Mouse (Mus musculus): ENCODE data around the gene Tipin. TPM values are rescaled to one million over a fixed set of nuclear protein-coding genes. Genes with fewer than 3 reads are reported as not detected.

The Tipin gene
- polyA plus RNA-seq (2016; fragmentation: Nextera tagmentation; extraction: Ambion mirVana): 330 and 333 TPM in 2 replicates

DNA sequence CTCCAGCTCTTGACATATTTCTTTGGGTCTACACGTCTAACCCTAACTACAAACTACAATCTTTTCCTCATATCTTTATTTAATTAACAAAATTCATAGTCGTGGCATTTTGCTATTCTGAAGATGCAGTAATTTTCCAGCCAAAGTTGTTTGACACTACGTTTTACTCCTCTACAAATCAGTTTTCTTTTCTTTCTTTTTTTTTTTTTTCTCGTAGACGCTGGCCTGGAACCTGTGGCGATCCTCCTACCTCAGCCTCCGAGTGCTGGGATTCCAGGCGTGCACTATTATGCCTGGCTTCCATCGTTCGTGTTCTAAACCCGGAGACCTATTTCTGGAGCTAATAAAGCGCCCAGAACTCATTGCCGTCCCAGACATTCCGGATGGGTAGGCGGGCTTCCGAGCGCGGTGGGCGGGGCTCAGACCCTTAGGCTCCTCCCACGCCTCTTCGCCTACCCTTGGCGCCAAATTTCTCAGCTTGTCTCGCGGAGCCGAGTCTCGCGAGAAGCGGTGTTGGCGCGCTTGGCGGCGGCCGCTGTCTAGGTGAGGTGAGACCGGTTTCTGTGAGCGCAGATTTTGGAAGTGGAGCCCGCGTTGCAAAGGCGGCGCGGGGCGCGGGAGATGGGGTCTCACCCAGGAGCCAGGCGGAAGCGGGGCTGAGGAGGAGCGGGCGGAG, at the start of gene Tipin:
Gene Tipin, plus strand, starts transcription at position 477 of the 676 bp plus-strand sequence.
- peak within 1 kb of the TSS; percentile 100 for H3K27ac ChIP-seq
- 2% methylated on average over 46 of the region's 46 CpGs for WGBS

GRCm38 (mm10) chr9:64231674-64232073, 49.7 kb upstream of the Tipin start:
- peaks cover 41% of the 10 kb centered on the region for H3K4me1 ChIP-seq
- no peaks in the 10 kb centered on the region for H3K27me3 ChIP-seq (ENCODE audit: poor library complexity, severe bottlenecking)
- H3K27ac ChIP-seq: peak overlapping the region; percentile 2; the same call in 1 of the 2 replicates
- no peaks in the 10 kb centered on the region for H3K9me3 ChIP-seq
- 86% methylated on average over 3 of the region's 3 CpGs for WGBS
- H3K36me3 ChIP-seq (replicated peaks): peaks cover 27% of the 10 kb centered on the region
- no peak overlapping the region for H3K4me3 ChIP-seq
- no peak for DNase-seq (ENCODE audit: extremely low spot score, low spot score)

More for the DNA sequence above, at the start of gene Tipin:
- peaks cover 30% of the 10 kb centered on the region for H3K36me3 ChIP-seq (replicated peaks)
- H3K4me3 ChIP-seq: peak within 1 kb of the TSS; percentile 93
- H3K4me1 ChIP-seq: peaks cover 13% of the 10 kb centered on the region
- DNase-seq (ENCODE audit: extremely low spot score, low spot score): peak; percentile 96
- no peaks in the 10 kb centered on the region for H3K27me3 ChIP-seq (ENCODE audit: poor library complexity, severe bottlenecking)
- no peaks in the 10 kb centered on the region for H3K9me3 ChIP-seq

DNA sequence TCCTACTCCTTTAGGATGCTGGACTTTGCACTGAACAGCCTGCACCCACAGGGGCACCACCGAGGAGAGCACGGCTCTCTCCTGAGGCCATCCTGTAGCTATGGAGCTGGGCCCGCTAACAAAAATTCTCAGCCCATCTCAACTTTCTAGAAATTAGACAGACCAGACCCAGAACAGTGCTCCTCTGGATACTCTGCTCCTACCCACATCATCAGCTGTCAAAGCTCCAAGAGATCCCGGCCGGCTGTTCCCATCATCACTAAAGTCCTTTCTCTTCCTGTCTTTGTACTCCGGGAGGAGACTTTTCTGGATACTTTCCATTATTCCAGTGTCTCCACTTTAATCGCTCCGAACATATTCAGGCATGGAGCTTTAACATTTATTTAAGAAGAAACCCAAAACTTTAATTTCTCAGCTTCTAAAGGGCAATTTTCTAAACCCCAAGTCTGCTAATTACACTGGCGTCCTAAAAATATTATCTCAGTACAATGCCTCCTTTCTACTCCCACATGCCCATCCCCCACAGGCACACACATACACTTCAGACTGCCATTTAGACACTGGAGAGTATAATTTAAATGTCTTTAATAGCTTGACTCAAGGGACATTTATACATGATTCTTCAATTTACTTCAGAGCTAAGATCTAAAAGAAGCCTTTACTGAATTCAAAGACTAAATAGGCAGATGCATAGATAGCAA, 49.0 kb upstream of the Tipin start:
- Histone ChIP-seq H3K4me3 (no peak overlapping the region), H3K4me1 (peaks cover 41% of the 10 kb centered on the region), H3K27me3 (ENCODE audit: poor library complexity, severe bottlenecking) (no peaks in the 10 kb centered on the region), H3K36me3 (replicated peaks) (peaks cover 23% of the 10 kb centered on the region), H3K9me3 (no peaks in the 10 kb centered on the region), H3K27ac (0 out of 2 replicates have a peak overlapping the region, but pooled peaks have one; percentile 2)
- WGBS: 73% methylated on average over 9 of the region's 9 CpGs
- no peak for DNase-seq (ENCODE audit: extremely low spot score, low spot score)

GRCm38 (mm10) chr9:64233656-64234055, 47.7 kb upstream of the Tipin start:
- H3K9me3 ChIP-seq: no peaks in the 10 kb centered on the region
- no peaks in the 10 kb centered on the region for H3K27me3 ChIP-seq (ENCODE audit: poor library complexity, severe bottlenecking)
- H3K4me1 ChIP-seq: peaks cover 41% of the 10 kb centered on the region
- no peak for DNase-seq (ENCODE audit: extremely low spot score, low spot score)
- H3K4me3 ChIP-seq: no peak overlapping the region
- 71% methylated on average over 5 of the region's 5 CpGs for WGBS
- H3K27ac ChIP-seq: peak overlapping the region; percentile 30; the same call in 1 of the 2 replicates
- peaks cover 25% of the 10 kb centered on the region for H3K36me3 ChIP-seq (replicated peaks)

DNA sequence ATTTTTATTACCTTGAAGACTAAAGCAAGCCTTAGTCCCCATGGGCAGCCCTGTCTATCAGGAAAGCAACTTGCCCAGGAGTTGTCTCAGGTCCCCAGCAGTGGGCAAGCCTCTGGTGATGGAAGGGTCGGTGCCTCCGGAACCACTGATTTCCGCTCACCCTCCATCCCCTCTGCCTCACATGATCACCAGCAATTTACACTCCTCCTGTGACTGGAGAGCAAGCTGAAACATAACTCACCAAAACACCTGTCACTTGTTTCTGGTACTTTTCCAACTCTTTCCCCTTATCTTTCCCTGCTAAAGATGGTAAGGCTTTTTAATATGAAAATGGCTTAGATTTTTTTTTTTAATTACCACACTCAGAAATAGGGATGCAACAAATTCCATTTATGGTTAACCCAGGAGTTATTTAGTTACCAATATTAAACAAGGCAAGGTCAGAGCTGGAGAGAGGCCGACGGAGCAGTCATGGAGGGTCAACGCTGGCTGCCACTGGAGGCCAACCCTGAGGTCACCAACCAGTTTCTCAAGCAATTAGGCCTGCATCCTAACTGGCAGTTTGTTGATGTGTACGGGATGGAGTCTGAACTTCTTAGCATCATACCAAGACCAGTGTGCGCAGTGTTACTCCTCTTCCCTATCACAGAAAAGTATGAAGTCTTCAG, 46.5 kb upstream of the Tipin start, which contains the start of gene Uchl4:
Gene Uchl4, plus strand, starts transcription at position 434 of the 668 bp plus-strand sequence.
- H3K4me3 ChIP-seq: no peak within 1 kb of the TSS
- H3K9me3 ChIP-seq: no peaks in the 10 kb centered on the region
- no peak for DNase-seq (ENCODE audit: extremely low spot score, low spot score)
- H3K27ac ChIP-seq: peak within 1 kb of the TSS; percentile 30; the same call in 1 of the 2 replicates
- H3K27me3 ChIP-seq (ENCODE audit: poor library complexity, severe bottlenecking): no peaks in the 10 kb centered on the region
- H3K4me1 ChIP-seq: peaks cover 39% of the 10 kb centered on the region
- peaks cover 30% of the 10 kb centered on the region for H3K36me3 ChIP-seq (replicated peaks)
- 94% methylated on average over 8 of the region's 8 CpGs for WGBS

DNA sequence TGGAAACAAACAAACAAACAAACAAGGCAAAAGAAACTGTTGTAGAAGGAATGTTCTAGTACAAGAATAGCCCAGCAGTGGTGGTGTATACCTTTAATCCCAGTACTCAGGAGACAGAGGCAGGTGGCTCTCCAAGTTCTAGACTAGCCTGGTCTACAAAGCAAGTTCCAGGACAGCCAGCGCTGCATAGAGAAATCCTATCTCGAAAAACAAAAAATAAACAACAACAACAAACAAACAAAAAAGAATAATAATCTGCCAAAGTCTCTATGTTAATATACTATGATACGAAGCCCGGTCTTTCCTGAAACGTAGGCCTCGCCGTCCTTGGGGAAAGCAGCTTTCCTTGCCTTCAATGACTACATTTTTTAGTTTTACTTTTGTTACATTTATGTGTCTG, 45.3 kb upstream of the Tipin start:
- Histone ChIP-seq H3K4me1 (peaks cover 40% of the 10 kb centered on the region), H3K36me3 (replicated peaks) (peaks cover 33% of the 10 kb centered on the region)

GRCm38 (mm10) chr9:64240116-64240515, 41.3 kb upstream of the Tipin start:
- peaks cover 28% of the 10 kb centered on the region for H3K4me1 ChIP-seq
- no peaks in the 10 kb centered on the region for H3K9me3 ChIP-seq
- H3K36me3 ChIP-seq (replicated peaks): peaks cover 26% of the 10 kb centered on the region
- peak overlapping the region; percentile 56; the same call in 1 of the 2 replicates for H3K27ac ChIP-seq
- peak overlapping the region; percentile 18; the same call in 1 of the 2 replicates for H3K4me3 ChIP-seq
- WGBS: 57% methylated on average over 2 of the region's 2 CpGs
- no peak for DNase-seq (ENCODE audit: extremely low spot score, low spot score)
- no peaks in the 10 kb centered on the region for H3K27me3 ChIP-seq (ENCODE audit: poor library complexity, severe bottlenecking)

More for the DNA sequence above, 45.3 kb upstream of the Tipin start:
- H3K27ac ChIP-seq: no peak overlapping the region
- 96% methylated on average over 7 of the region's 7 CpGs for WGBS
- H3K9me3 ChIP-seq: no peaks in the 10 kb centered on the region
- no peak for DNase-seq (ENCODE audit: extremely low spot score, low spot score)
- H3K27me3 ChIP-seq (ENCODE audit: poor library complexity, severe bottlenecking): no peaks in the 10 kb centered on the region
- H3K4me3 ChIP-seq: no peak overlapping the region

GRCm38 (mm10) chr9:64240681-64241080, 40.7 kb upstream of the Tipin start:
- peaks cover 23% of the 10 kb centered on the region for H3K36me3 ChIP-seq (replicated peaks)
- no peaks in the 10 kb centered on the region for H3K27me3 ChIP-seq (ENCODE audit: poor library complexity, severe bottlenecking)
- peak overlapping the region; percentile 56 for H3K27ac ChIP-seq
- H3K9me3 ChIP-seq: no peaks in the 10 kb centered on the region
- peak overlapping the region; percentile 18; the same call in 1 of the 2 replicates for H3K4me3 ChIP-seq
- 59% methylated on average over 8 of the region's 8 CpGs for WGBS
- peaks cover 28% of the 10 kb centered on the region for H3K4me1 ChIP-seq
- no peak for DNase-seq (ENCODE audit: extremely low spot score, low spot score)

DNA sequence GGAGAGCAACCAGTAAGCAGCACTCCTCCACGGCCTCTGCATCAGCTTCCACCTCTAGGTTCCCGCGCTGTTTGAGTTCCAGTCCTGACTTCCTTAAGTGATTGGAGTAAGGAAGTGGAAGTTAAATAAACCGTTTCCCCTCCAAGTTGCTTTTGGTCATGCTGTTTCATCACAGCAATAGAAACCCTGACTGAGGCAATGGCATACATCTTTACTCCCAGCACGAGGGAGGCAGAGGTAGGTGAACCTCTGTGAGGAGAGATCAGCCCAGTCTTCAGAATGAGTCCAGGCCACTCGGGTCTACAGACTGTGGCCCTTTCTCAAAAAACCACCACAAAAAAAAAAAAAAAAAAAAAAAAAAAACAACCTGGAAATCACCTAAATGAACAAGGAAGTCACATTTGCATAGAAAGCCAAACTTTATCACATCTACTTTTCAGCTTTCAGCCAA, 39.0 kb upstream of the Tipin start:
- Histone ChIP-seq H3K27me3 (ENCODE audit: poor library complexity, severe bottlenecking) (no peaks in the 10 kb centered on the region), H3K4me3 (no peak overlapping the region), H3K27ac (0 out of 2 replicates have a peak overlapping the region, but pooled peaks have one; percentile 35), H3K9me3 (no peaks in the 10 kb centered on the region), H3K36me3 (replicated peaks) (peaks cover 28% of the 10 kb centered on the region), H3K4me1 (peaks cover 28% of the 10 kb centered on the region)
- DNase-seq (ENCODE audit: extremely low spot score, low spot score): no peak
- 76% methylated on average over 6 of the region's 6 CpGs for WGBS

DNA sequence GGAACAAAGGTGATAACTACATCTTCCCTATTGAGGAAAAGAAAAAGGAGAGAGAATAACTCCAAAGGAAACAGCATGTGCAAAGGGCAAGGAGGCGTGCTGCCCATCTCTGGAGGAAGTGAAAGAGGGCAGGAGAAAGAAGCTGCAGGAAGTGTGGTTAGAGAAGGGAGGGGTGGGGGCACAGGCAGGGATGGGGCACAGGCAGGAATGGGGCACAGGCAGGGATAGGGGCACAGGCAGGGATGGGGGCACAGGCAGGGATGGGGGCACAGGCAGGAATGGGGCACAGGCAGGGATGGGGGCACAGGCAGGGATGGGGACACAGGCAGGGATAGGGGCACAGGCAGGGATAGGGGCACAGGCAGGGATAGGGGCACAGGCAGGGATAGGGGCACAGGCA, 32.0 kb upstream of the Tipin start:
- Histone ChIP-seq H3K9me3 (no peaks in the 10 kb centered on the region), H3K4me3 (no peak overlapping the region), H3K4me1 (peaks cover 38% of the 10 kb centered on the region), H3K27ac (no peak overlapping the region), H3K36me3 (replicated peaks) (peaks cover 27% of the 10 kb centered on the region), H3K27me3 (ENCODE audit: poor library complexity, severe bottlenecking) (no peaks in the 10 kb centered on the region)
- no peak for DNase-seq (ENCODE audit: extremely low spot score, low spot score)
- WGBS: 88% methylated on average over 1 of the region's 1 CpGs

GRCm38 (mm10) chr9:64250111-64250730, 31.2 kb upstream of the Tipin start:
- Histone ChIP-seq H3K27me3 (ENCODE audit: poor library complexity, severe bottlenecking) (no peaks in the 10 kb centered on the region), H3K4me3 (no peak overlapping the region), H3K9me3 (no peaks in the 10 kb centered on the region), H3K4me1 (peaks cover 38% of the 10 kb centered on the region), H3K27ac (no peak overlapping the region), H3K36me3 (replicated peaks) (peaks cover 24% of the 10 kb centered on the region)
- DNase-seq (ENCODE audit: extremely low spot score, low spot score): no peak

- Histone ChIP-seq H3K9me3 (no peaks in the 10 kb centered on the region), H3K27ac (peak overlapping the region; percentile 94), H3K27me3 (ENCODE audit: poor library complexity, severe bottlenecking) (no peaks in the 10 kb centered on the region), H3K36me3 (replicated peaks) (peaks cover 11% of the 10 kb centered on the region), H3K4me3 (peak overlapping the region; percentile 92), H3K4me1 (peaks cover 38% of the 10 kb centered on the region)
- WGBS: 1% methylated on average over 16 of the region's 16 CpGs
- DNase-seq (ENCODE audit: extremely low spot score, low spot score): peak; percentile 30
Measured at GRCm38 (mm10) chr9:64252591-64253020, 28.8 kb upstream of the Tipin start.
